Mouse (Mus musculus) lung, postnatal 0 days (tissue): ENCODE data around the gene Pde10a.

Source experiments
- CTCF ChIP-seq: IDR thresholded peaks from 2 replicates; pipeline ENCODE4 v1.5.1; 2016; ENCODE audit warnings: antibody characterized with exemption, mild to moderate bottlenecking
- EP300 ChIP-seq: IDR thresholded peaks from 2 replicates; pipeline ENCODE4 v1.6.1; 2016; ENCODE audit warnings: antibody characterized with exemption, mild to moderate bottlenecking, control low read depth

DNA sequence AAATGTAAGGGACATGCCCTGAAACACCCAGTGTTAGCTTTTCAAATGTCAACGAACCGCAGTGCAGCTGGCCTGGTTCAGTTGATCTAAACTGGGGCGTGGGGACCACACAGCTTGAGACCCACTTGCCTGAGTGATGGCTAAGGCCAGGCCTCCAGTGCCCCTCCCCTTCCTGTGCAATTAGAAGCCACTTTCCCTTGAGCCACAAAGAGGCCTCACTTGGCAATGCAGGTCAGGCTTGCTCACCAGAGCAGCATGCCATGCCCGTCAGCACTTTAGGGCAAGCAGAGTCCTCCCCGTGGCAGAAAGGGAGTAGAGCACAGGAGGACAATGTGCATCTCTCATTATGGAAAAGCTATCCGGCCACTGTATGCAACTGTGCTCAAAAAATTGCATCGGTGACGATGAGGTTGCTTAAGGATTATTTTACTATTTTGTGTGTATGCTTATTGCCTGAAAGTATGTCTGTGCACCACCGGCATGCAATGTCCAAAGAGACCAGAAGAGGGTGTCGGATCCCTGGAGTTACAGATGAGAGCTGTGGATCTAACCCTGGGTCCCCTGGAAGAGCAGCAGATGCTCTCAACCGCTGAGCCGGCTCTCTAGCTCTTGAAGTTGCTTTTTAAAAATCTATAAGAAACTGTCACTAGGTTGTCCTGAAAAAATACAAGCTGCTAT is 114.7 kb downstream of the Pde10a start:
- peak; percentile 21; the same call in 1 of the 2 replicates for TF ChIP-seq CTCF
- no peak for TF ChIP-seq EP300
